Mouse (Mus musculus) naive thymus-derived CD4-positive, alpha-beta T cell, adult 2 months (primary cell): ENCODE measurements around the gene Sytl3.
"Not testable (repeated sequence)": the region's sequence is repeated elsewhere in the genome, so short reads cannot be mapped to it uniquely, and the experiment has no call there.

Experiments used
- DNase-seq: peaks from one replicate; pipeline ENCODE4 v3.0.0-alpha.2; 2011; ENCODE audit warnings: low read depth

Sytl3 gene

DNA sequence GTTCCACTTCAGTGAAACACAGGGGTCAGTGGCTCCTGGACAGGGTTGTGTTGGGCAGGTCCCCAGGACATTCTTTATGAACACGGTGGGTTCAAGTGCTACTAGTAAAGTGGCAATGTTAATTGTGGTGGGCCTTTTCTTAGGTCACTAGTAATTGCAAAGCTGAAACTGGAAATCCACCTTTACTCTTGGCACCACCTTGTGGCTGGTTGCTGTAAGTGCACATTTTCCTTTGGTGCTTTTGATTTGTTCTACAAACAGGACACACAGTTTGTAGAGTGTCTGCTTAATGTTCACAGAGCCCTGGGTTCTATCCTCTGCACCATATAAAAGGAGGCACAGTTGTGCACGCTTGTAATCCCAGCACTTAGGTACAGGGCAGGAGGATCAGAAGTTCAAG is 32.7 kb downstream of the Sytl3 start:
- peak; percentile 77 for DNase-seq

DNA sequence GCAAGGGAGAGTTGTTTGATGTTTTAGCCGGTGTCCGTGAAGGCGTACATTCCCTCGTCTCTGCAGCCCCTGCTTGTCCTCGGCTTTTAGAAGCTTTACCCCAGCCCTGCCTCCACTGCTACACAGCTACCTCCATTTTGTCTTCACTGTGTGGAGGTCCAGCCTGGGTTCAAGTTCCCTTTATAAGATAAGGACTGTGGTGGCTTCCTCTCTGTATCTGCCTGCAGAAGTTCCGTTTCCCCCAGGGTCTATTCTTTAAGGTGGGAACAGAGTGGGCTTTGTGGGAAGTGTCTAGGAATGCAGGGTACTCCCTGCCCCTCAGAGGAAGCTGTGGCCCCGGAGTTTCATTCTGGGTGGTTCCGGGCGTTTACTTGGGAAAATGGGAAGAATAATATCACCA is 36.8 kb downstream of the Sytl3 start:
- DNase-seq = not testable (repeated sequence)

DNA sequence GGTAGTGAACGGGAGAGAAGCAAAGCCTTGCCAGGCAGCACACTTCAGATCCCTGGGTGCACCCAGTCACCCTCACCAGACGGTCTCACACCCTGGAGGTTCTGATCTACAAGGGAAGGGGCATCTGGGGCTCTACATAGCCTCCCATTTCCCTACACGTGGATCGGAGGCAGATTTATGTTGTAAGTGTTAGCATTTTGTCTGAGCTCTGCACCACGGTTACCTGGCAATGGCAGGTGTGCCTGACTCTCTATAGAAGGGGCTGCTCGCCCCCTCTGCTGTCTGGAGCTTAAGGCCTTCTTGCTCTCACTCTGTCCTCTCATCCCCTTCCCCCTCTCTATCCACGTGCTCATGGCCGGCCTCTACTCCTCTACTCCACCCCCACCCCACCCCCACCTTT is 37.6 kb downstream of the Sytl3 start:
- DNase-seq = peak; percentile 8

DNA sequence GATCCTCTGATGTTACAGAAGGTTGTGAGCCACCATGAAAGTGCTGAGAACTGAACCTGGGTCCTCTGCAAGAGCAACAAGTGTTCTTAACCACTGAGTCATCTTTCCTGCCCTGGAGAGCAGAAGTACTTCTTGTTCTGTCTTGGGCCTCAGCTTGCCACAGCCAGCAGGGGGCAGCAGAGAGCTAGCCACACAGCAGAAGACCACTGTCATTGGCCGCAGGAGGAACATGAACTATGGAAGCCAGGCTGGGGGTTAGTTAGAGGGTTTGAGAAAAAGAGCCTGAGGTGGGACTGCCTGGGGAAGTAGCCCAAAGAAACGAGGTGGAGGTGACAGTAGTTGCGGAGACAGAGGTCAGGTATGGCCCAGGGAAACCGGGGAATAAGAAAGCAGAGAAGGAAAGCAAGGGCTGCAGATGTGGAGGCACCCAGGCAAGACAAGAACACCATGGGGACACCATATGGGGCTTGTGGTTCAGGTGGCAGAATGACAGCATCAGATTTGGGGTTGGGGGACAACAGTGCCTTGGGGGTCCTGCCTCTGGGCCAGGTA is 38.4 kb downstream of the Sytl3 start:
- DNase-seq = peak; percentile 66

DNA sequence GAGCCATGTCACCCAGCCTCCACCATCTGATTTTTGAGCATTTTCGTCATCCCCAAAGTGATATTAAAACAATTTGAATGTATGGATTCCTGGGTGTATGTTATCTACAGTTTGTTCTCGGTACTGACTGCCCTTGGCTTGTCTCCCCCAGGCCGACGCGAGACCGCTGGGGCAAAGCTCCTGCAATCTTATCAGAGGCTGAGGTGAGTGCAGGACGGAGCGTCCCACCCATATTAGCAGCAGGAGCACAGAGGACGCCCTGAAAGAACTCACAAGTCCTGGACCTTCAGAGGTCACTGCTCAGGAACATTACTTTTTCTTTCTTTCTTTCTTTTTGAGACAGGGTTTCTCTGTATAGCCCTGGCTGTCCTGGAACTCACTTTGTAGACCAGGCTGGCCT is 40.6 kb downstream of the Sytl3 start:
- DNase-seq = not testable (repeated sequence)

- DNase-seq = not testable (repeated sequence)
Observed at GRCm38 (mm10) chr17:6700077-6700476, 41.2 kb downstream of the Sytl3 start.

DNA sequence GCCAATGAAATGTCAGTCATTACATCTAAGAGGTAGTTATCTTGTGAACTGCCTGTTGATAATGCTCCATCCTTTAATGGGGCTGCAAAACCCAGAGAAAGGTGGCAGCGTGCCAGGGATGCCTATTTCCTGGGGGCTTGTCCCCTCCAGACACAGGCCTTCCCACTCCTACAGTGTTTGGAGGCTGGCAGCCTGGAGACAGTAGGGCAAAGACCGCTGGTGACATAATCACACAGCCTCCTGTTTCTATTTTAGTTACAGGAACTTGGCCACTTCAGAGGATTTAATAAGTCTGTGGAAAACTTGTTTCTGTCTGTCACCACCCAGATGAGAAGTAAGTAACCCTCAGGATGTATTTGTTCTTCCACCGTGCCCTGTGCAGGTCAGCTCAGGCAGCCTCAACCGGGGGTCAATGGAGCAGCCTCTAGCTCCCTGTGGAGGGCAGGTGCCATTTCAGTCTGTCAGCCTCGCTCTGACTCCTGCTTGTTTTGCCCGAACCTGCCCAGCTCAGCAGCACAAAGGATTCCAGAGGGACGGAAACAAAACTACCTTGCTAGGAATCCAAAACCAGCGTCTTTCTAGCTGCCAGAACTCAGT is 43.8 kb downstream of the Sytl3 start:
- DNase-seq = not testable (repeated sequence)

DNA sequence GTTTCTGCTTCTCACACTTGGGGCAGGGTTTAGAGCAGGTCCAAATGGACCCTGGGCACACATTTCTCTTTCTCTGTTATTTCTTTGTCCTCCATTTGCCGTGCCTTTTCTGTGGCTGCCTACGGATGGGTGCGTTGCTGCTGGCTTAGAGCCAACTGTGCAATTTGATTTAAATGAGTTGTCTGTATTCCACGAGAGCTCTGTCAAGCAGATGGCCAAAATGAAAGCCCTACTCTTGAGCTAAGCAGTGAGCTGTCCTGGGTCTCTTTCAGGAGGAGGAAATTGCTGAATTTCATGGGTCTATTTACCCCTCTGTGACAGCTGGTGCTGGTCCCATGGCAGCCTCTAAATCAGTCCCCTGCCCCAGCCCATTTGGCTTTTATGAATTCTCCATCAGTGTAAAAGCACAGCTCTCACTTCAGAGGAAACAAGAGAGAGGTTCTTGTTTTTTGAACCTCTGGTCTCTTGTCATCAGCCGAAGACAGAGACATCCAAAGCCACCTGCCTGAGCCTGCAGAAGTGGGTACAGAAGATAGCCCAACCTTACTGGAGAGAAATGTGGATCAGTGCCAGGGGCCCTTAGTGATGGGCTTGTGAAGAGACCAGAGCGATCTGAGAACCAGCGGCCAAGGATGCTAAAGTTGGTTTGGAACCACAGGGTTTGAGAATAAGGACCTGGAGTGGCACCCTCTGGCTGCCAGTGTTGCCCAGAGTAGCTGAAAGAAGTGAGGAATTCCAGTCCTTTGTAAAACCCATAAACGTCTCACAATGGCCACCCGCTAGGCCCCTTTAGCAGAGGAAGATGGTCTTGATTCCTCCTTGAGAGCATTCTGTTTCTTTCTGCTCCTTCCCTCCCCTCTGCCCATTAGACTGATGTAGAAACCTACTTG is 44.7 kb downstream of the Sytl3 start:
- not testable (repeated sequence) for DNase-seq

- DNase-seq = not testable (repeated sequence)
Observed at GRCm38 (mm10) chr17:6706448-6706847, 47.6 kb downstream of the Sytl3 start.

DNA sequence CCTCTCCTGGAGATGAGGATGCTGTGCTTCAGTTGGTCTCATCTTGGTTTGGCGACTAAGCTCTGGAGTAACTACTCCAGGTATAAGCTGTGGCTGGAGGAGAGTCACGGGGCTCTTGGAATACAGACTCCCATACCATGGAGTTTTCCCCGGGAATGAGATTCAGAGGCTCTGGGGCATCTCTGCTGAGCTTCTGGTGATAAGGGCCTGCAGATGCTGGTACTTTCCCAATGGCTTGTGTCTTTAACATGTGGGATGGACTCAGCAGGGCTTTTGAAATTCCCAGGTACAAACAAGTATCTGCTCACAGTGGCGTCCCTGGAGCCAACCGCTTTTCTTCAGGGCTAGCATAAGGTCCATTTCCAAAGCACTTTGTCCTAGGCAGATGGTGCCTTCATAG is 48.5 kb downstream of the Sytl3 start:
- DNase-seq = not testable (repeated sequence)

DNA sequence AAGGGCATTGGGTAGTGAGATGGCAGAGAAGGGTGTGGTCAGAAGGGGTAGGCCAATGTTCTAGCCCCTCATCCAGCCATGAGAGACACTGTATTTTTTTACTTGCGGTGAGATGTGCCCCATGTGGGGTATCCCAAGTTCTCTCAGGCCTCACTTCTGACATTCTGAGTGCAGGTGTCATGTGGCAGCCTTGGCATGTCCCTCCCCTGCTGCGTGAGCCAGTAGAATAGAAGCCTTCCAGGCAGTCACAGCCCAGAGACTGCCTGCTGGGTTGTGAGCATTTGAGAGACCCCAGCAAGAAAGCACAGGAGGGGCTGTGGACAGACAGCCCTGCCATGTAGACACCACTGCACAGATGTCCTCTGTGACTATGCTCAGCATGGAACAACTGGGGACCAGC is 49.3 kb downstream of the Sytl3 start:
- DNase-seq = not testable (repeated sequence)

DNA sequence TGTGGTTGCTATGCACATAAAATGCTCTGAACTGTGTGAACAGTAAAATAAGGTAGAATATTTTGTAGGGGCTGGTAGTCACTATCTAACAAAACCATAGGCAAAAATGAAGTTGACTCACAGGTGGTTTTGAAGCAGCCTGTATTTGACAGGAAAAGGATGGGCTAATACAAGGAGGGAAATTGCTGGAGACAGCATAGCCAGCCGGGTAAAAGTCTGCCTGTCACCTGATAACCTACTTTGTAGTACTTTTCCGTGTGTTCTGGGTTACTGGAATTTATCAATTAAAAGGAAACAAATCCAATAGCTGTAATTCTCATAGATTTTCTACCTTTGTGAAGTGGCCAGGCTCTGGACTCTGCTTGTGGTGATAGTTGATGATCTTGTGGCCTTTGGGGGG is 54.6 kb downstream of the Sytl3 start:
- not testable (repeated sequence) for DNase-seq

DNA sequence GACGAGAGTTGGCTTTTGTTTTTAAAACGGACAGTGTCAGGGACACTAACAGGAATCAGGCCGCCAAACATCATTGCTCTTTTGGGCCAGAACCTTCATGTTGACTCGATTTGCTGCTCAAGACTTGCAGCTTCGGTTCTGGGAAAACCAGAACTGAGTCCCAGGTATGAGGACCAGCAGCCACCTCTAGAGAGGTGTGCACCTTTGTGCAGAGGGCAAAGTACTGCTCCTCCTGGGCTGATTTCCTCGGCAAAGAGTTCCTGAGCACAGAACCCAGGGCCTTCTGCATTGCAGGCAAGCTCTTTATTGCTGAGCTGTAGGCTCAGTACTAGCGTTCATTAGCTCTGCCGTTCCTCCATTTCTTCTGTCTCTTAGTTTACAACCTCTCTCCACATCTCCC is 55.1 kb downstream of the Sytl3 start:
- not testable (repeated sequence) for DNase-seq

DNA sequence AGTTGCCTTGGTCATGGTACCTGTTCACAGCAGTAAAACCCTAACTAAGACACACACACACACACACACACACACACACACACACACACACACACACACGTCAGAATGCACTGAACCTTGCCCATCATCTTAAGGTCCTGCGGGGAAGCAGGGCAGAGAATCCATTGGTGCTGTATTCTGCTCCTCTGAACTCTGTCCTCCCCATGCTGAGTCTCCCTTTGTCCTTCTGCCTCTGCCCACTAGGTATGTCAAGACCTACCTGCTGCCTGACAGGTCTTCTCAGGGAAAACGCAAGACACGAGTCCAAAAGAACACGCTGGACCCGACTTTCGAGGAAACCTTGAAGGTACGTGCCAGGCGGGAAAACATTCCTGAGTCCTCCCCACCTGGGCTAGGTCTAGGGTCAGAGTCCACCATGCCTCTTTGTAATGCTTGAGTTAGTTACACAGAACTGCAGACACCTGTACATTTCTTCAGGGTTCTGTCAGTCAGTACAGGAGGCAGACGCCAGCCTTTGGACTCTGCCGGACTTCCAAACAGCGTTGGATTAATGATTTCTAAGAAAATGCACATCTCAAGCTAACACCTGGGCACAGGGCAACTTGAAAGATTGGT is 69.2 kb downstream of the Sytl3 start:
- no peak for DNase-seq

DNA sequence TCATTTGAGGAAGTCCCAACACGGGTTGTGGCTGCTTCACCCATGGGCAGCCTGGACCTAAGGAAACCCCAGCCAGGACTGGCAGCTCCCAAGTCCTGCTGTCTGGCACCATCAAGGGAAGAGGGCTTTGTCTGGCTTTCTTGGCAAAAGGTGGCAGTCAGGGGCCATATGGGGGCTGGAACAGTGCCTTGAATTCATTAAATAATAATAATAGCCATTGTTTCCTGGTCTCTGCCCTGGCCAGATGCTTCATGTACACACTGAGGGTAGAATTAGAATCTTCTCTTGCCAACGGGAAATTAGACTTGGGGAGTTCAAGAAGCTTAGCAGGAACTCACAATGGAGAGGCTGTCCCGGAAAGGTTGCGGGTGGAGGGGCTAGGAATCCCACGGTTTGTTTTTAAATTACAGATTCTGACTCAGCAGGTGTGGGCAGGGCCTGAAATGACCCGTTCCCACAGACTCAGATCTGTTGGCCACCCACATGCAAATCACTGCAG is 70.4 kb downstream of the Sytl3 start:
- DNase-seq = no peak

DNA sequence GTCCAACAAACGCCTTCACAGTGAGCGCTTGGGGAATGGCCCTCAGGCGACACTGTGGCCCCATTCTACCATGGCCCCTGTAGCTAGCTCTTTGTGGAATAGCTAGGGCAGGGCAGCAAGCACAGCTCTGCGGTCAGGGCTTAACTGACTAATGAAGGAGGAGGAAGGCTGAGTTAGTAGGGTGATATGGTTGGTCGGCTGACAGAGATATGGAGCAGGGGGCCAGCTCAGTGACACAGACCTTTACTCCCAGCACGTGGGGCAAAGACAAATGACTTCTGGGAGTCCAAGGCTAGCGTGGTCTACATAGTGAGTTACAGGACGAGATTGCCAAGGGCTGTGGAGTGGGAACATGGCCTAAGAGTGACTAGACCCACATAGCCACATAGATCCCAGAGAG is 72.2 kb downstream of the Sytl3 start:
- no peak for DNase-seq

GRCm38 (mm10) chr17:6731634-6732033 is 72.7 kb downstream of the Sytl3 start:
- DNase-seq = no peak

DNA sequence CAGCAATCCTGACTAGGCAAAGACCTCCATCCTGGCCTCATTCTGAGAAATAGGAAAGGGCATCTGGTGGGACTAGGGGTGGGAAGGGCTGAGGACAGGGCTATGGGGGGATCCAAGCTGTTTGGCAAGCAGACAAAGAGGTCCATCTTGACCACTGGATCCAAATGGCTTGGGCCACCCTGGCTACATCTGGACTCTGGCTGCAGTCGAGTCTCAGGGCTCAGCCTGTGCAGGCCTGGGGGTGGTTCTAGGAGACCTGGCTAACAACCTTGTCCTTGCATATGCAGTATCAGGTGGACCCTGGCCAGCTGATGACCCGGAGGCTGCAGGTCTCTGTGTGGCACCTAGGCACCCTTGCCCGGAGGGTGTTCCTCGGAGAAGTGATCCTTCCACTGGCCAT is 73.8 kb downstream of the Sytl3 start:
- peak; percentile 5 for DNase-seq

GRCm38 (mm10) chr17:6733322-6733875 is 74.5 kb downstream of the Sytl3 start:
- no peak for DNase-seq

DNA sequence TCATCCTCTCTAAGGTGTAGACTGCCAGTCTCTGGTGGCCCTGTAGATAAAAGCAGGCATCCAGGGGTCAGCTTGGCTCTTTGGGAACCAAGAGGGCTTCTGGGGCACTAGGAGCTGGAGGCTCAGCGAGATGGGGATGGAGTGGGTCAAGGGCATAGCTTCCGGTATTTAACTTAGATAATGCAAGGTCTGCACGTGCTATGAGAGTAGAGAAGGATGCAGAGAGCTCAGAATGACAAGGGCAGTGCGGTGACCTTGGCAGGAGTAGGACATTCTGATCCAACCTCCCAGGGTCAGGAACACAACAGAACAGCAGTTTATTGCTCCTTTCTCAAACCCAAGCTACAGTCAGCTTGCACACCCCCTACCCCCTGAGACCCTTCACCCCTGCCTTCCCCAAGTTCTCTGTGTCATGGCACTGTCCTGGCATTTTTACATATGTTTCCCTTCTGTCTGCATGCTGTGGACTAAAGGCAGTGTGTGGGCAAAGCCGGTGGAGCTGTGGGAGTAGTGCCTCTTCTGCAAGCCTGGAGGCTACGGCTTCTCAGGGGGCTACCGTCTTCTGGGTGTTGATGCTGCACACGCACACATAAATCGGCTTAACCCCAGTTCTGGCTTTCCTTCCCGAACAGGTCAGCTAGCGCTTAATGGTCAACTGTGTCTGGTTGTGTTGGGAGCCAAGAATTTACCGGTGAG is 76.0 kb downstream of the Sytl3 start:
- peak; percentile 14 for DNase-seq
